Mouse (Mus musculus) midbrain, embryonic 16.5 days (tissue): ENCODE measurements at regions not wholly inside any gene's neighbourhood (a gene's known extent, or its start where the extent isn't known, plus 50 kb on each side); places are given as distances from the start of the nearest gene placed in this dataset.

Experiments
- ATAC-seq: fragments of 200-750 bp; cut with Nextera tagmentation; 2 replicates; pipeline ENCODE4 v1.8.0; 2017; ENCODE audit warnings: moderate TSS enrichment
- H3K27ac ChIP-seq: fragments of 300-500 bp; sonication (generic); 2 replicates; pipeline ENCODE4 v1.5.1; 2014; ENCODE audit warnings: mild to moderate bottlenecking, low read length, mixed read lengths
- H3K27me3 ChIP-seq: fragments of 300-500 bp; sonication (generic); 2 replicates; pipeline ENCODE4 v1.6.1; 2014; ENCODE audit warnings: low read depth, low read length, mixed read lengths; ENCODE audit not compliant: control insufficient read depth, insufficient read depth
- H3K36me3 ChIP-seq: fragments of 300-500 bp; sonication (generic); 2 replicates; pipeline ENCODE4 v1.6.1; 2014; ENCODE audit warnings: mild to moderate bottlenecking, low read length, moderate library complexity, mixed read lengths; ENCODE audit not compliant: control insufficient read depth, insufficient read depth
- H3K4me1 ChIP-seq: fragments of 300-500 bp; sonication (generic); 2 replicates; pipeline ENCODE4 v1.6.1; 2014; ENCODE audit warnings: mild to moderate bottlenecking, low read length, mixed read lengths; ENCODE audit not compliant: control insufficient read depth, insufficient read depth
- H3K4me2 ChIP-seq: fragments of 300-500 bp; sonication (generic); 2 replicates; pipeline ENCODE4 v1.6.1; 2014; ENCODE audit warnings: mild to moderate bottlenecking, low read length, mixed read lengths
- H3K4me3 ChIP-seq: fragments of 300-500 bp; sonication (generic); 2 replicates; pipeline ENCODE4 v1.5.1; 2014; ENCODE audit warnings: low read depth, mild to moderate bottlenecking, low read length, moderate library complexity, mixed read lengths
- H3K9ac ChIP-seq: fragments of 300-500 bp; sonication (generic); 2 replicates; pipeline ENCODE4 v1.6.1; 2014; ENCODE audit warnings: low read depth, low read length, mixed read lengths
- H3K9me3 ChIP-seq: fragments of 300-500 bp; sonication (generic); replicated peaks from 2 replicates; pipeline ENCODE4 v1.6.1; 2014; ENCODE audit warnings: mild to moderate bottlenecking, low read length, mixed read lengths; ENCODE audit not compliant: control insufficient read depth, poor library complexity, severe bottlenecking
- WGBS: fragments of 180-500 bp; shearing (Covaris S2); extraction: QIAGEN DNeasy Blood & Tissue Kit; methylation state at CpG from one replicate; pipeline ENCODE4 v1.1.7; 2014; 5-methylcytosine and 5-hydroxymethylcytosine counted together

DNA sequence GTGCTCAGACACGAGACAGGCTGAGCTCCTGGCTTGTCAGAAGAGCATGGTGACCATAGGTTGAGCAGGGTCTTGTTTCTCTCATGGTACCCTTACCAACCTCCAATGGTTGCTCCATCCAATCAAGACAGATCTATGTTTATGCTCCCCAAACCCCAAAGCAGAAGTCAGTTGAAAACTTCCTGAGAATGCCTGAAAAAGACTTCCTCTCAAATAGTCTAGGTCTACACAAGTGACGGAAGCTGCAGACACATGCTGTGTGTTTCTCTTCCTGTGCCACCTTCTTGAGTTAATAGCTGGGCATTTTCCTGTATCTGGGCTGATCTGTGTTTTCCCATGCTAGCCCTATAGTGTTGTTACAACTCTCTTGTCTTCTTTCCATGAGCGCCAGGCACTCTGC is 274.2 kb downstream of the Cdh26 start:
- H3K27me3 ChIP-seq: no peaks in the 10 kb centered on the region
- H3K36me3 ChIP-seq: no peaks in the 10 kb centered on the region
- H3K4me3 ChIP-seq: no peak overlapping the region
- 86% methylated on average over 3 of the region's 3 CpGs for WGBS
- ATAC-seq: no peak
- no peaks in the 10 kb centered on the region for H3K4me1 ChIP-seq
- no peaks in the 10 kb centered on the region for H3K9me3 ChIP-seq
- H3K9ac ChIP-seq: no peak overlapping the region
- H3K4me2 ChIP-seq: no peak overlapping the region
- no peak overlapping the region for H3K27ac ChIP-seq

DNA sequence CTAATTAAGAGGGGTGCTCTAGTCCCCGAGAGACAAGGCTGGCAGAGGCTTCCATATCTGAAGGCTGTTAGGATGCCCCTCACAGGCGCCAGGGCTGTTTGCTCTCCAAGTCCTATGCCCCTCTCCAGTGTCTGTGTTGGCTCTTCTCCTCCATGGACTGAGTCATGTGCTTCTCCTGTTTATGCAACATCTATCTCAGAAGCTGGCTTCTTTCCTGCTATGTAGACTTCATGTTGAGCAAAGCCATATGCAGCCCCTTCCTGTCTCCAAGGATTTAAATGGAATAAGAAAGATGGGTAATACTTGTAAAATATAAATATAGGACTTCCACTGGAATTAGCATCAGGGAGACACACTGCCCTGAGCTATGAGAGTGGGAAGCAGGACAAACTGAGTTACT is 278.3 kb downstream of the Cdh26 start:
- no peaks in the 10 kb centered on the region for H3K36me3 ChIP-seq
- no peak overlapping the region for H3K4me2 ChIP-seq
- no peak overlapping the region for H3K27ac ChIP-seq
- H3K9me3 ChIP-seq: no peaks in the 10 kb centered on the region
- no peak for ATAC-seq
- H3K4me1 ChIP-seq: no peaks in the 10 kb centered on the region
- no peak overlapping the region for H3K4me3 ChIP-seq
- WGBS: 79% methylated on average over 2 of the region's 2 CpGs
- no peak overlapping the region for H3K9ac ChIP-seq
- no peaks in the 10 kb centered on the region for H3K27me3 ChIP-seq

DNA sequence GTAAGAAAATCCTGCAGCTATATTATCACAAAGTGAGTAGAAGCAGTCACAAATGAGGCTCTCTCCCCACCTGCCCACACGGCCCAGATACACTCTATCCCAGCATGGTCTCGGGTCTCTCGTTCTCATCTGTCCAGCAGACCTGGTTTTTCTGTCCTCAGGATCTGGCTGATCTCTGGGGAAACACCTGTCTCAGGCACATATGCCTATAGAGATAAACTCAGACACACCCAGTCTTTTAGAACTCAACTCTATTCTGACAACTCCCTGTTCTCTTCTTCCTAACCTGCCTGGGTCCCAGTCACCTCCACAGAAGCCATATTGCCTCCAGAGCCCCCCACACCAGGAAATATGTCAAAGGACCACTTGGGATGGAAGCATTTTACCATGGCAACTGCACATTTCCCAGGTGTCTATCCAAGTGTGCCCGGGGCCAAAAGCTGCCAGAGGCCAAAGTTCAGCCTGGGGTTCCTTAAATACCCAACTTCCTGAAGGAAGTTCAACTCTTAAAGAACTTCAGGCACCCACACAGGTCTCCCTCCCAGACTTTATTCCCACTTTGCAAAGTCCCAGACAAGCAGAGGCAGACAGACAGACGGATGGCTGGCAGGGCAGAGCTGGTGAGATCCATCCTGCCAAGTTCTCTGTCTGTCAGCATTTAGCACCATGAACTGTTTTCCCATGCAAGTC is 279.0 kb downstream of the Cdh26 start:
- Histone ChIP-seq H3K27ac (no peak overlapping the region), H3K36me3 (no peaks in the 10 kb centered on the region), H3K27me3 (no peaks in the 10 kb centered on the region), H3K4me3 (no peak overlapping the region), H3K4me2 (no peak overlapping the region), H3K4me1 (no peaks in the 10 kb centered on the region), H3K9me3 (no peaks in the 10 kb centered on the region), H3K9ac (no peak overlapping the region)
- ATAC-seq: no peak
- 87% methylated on average over 5 of the region's 5 CpGs for WGBS

DNA sequence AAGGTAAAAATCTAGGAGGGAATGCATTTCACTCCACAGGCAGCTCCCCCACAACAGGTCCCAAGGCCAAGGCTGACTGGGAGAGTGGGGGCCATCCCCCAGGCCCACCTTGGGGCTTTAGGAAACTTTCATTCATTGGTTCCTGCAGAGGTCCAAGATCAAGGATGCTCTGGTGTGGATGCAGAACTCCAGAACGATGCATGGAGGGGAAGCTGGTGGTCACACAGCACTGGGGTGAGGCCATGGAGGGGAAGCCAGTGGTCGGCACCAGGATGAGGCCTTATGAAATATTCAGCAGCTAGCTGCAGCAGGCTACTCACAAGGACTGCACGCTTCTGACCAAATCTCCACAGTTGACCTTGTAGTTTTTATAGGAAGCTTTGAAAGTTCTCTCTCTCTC is 279.7 kb downstream of the Cdh26 start:
- Histone ChIP-seq H3K4me2 (no peak overlapping the region), H3K27ac (no peak overlapping the region), H3K4me1 (no peaks in the 10 kb centered on the region), H3K27me3 (no peaks in the 10 kb centered on the region), H3K9me3 (no peaks in the 10 kb centered on the region), H3K9ac (no peak overlapping the region), H3K36me3 (no peaks in the 10 kb centered on the region), H3K4me3 (no peak overlapping the region)
- no peak for ATAC-seq
- 79% methylated on average over 3 of the region's 3 CpGs for WGBS

DNA sequence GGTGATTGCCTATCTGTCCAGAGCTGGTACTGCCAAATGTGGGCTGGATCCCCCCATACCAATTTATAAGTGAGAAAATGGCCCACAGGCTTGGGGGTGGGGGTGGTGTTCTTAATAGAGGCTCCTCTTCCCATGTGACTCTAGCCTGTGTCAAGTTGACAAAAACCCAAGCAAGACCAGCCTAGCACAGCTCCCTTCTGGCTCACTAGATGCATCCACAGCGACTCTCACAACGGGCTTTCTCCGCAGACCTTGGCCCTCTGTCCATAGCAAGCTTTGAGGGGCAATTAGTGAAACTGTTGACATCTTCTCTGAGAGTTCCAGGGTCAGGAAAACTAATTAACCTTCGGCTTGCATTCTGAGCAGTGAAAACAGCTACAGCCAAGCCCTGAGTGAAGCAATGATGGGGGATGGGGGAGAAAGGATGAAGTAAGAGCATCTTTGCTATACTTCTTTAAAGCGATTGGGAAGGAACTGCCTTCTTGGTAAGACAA is 281.3 kb downstream of the Cdh26 start:
- Histone ChIP-seq H3K4me2 (no peak overlapping the region), H3K36me3 (no peaks in the 10 kb centered on the region), H3K9ac (no peak overlapping the region), H3K4me1 (no peaks in the 10 kb centered on the region), H3K27me3 (no peaks in the 10 kb centered on the region), H3K27ac (no peak overlapping the region), H3K9me3 (no peaks in the 10 kb centered on the region), H3K4me3 (no peak overlapping the region)
- no peak for ATAC-seq
- WGBS: 60% methylated on average over 5 of the region's 5 CpGs

DNA sequence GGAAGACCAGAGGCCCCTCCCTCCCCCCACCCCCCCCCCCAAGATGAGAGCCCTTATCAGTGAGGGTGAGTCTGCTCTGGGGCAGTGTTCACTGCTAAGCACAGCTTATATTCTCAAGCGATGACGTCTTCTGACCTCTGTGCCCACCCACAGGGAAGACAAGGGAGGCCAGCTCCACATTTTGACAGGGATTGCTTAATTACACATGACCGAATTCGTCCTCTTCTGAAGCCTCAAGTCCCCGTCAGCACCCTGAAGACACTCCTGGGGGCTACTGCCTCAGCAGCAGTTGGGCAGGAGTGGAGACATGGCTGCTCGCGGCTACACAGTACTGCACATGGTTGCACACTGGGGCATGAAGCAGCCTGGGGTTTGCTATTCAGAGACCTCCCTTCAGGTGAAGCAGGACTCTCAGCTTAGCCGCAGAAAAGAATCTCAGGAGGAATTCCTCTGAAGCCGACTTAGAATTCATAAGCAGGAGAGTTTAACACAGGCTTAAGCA is 282.1 kb downstream of the Cdh26 start:
- ATAC-seq: no peak
- WGBS: 33% methylated on average over 9 of the region's 9 CpGs

DNA sequence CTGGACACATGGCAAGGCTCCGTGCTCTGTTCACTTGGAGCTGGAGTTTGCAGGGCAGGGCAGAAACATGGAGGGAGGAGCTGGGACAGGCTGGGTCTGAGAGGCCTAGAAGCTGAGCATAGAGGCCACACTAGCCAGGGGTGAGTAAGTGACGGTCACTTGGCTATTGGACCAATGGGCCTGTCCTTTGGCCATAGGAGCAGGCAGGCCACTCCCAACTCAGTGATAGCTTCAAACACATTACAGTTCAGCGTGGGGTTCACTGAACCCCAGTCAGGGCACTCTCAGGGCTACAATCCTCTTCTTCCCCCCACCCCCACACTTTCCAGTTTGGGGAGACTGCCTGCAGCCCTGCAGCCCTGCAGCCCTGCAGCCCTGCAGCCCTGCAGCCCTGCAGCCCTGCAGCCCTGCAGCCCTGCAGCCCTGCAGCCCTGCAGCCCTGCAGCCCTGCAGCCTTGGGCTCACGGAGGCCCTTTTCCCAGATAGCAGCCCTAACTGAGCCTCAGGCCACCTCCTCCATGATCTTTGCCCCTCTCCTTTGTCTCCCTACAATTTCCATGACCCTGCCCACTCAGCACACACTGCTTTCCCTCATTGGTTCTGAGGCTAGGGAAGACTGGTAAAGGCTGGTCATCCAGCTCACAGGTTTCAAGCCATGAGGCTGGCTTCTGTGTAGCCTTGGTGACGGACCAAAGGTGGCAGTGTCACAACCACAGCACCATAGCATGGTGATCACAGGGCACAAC is 285.3 kb downstream of the Cdh26 start:
- H3K4me2 ChIP-seq: no peak overlapping the region
- no peak overlapping the region for H3K9ac ChIP-seq
- no peaks in the 10 kb centered on the region for H3K36me3 ChIP-seq
- H3K4me1 ChIP-seq: no peaks in the 10 kb centered on the region
- no peak overlapping the region for H3K4me3 ChIP-seq
- ATAC-seq: no peak
- H3K27ac ChIP-seq: no peak overlapping the region
- 74% methylated on average over 5 of the region's 5 CpGs for WGBS
- no peaks in the 10 kb centered on the region for H3K27me3 ChIP-seq
- H3K9me3 ChIP-seq: no peaks in the 10 kb centered on the region

More for the DNA sequence above, 282.1 kb downstream of the Cdh26 start:
- Histone ChIP-seq H3K9ac (no peak overlapping the region), H3K4me1 (no peaks in the 10 kb centered on the region), H3K4me2 (no peak overlapping the region), H3K4me3 (no peak overlapping the region), H3K36me3 (no peaks in the 10 kb centered on the region), H3K27ac (no peak overlapping the region), H3K9me3 (no peaks in the 10 kb centered on the region), H3K27me3 (no peaks in the 10 kb centered on the region)

DNA sequence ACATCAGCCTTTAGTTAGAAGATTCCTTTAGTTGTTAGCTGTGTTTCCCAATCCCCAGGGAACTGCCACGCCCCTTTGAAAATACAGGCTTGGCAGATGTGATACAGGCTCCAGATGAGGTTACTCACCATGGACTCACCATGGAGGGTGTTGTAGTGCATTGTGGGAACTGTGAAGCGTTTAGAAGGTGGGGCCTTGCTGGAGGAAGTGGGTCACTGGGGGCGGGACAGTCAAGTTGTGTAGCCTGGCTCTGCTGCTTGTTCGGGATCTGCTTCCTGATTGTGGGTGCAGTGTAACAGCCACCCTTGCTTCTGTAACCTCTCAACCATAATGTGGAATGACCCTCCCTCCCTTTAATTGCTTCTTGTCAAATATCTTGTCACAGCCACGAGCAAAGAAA is 287.7 kb downstream of the Cdh26 start:
- Histone ChIP-seq H3K4me1 (no peaks in the 10 kb centered on the region), H3K4me2 (no peak overlapping the region), H3K36me3 (no peaks in the 10 kb centered on the region), H3K9ac (no peak overlapping the region), H3K9me3 (no peaks in the 10 kb centered on the region), H3K27me3 (no peaks in the 10 kb centered on the region), H3K27ac (no peak overlapping the region), H3K4me3 (no peak overlapping the region)
- 78% methylated on average over 5 of the region's 5 CpGs for WGBS
- no peak for ATAC-seq

DNA sequence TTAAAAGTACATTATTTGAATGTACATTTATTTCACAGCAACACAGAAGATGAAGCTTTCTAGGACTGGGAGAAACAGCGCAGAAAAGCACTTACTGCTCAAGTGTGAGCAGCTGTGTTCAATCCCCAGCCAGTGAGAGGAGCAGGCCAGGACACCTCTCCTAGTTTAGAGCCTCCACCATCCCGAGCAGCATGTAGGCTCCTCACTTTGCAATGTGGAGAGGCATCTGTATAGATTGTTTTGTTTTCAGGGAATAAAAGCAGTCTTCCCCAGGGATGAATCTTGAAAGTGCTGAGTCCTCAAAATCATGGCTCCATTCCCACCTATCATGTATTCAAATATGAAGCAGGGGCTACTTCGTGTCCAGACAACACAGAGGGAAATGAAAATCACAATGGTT is 293.1 kb downstream of the Cdh26 start:
- no peaks in the 10 kb centered on the region for H3K36me3 ChIP-seq
- no peaks in the 10 kb centered on the region for H3K9me3 ChIP-seq
- H3K4me1 ChIP-seq: peaks cover 10% of the 10 kb centered on the region
- WGBS: 50% methylated on average over 3 of the region's 3 CpGs
- ATAC-seq: no peak
- H3K4me3 ChIP-seq: no peak overlapping the region
- H3K27ac ChIP-seq: no peak overlapping the region
- H3K9ac ChIP-seq: no peak overlapping the region
- no peak overlapping the region for H3K4me2 ChIP-seq
- H3K27me3 ChIP-seq: no peaks in the 10 kb centered on the region; the same call in 1 of the 2 replicates
